Mouse (Mus musculus): Measurements from ENCODE around the gene Ggps1. TPM values are rescaled to one million over a fixed set of nuclear protein-coding genes. Genes with fewer than 3 reads are reported as not detected.
"Not testable (repeated sequence)": the region's sequence is repeated elsewhere in the genome, so short reads cannot be mapped to it uniquely, and the experiment has no call there.

Ggps1 gene
- polyA plus RNA-seq, 1 experiment from 2014 or later, result 33.7 TPM

DNA sequence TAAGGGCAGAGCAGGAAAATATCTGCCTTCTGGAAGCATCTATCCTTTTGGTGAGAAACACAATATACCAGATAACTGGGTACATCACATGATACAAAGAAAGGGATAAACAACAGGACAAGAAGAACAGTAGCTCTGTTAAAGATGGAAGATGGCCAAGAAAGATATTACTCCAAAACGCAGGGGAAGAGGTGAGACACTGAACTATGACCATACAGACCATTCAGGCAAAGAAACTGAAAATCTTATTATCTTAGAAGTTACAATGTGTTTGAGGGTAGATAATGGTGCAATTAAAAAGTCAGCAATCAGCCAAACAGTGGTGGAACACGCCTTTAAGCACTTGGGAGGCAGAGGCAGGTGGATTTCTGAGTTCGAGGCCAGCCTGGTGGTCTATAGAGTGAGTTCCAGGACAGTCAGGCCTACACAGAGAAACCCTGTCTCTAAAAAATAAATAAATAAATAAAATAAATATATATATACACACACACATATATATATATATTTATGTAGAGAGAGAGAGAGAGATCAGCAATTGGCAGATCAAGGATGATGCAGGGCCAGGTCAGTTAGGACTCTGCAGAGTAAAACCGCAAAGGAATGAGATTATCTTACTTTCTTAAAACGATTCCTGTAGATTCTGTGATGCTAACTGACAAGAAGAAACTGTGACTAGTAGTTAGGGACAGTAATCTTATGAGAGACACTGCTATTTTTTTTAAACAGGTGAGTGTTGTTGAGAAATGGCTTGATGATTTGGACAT, 29.8 kb downstream of the Ggps1 start:
- no peak overlapping the region for H3K27ac ChIP-seq (ENCODE audit: low read length)
- H3K9me3 ChIP-seq (ENCODE audit: low read length), result no peaks in the 10 kb centered on the region
- H3K36me3 ChIP-seq (ENCODE audit: insufficient read depth, low read length), result peaks cover under 1% of the 10 kb centered on the region; the same call in 1 of the 2 replicates
- no peak for DNase-seq (ENCODE audit: low spot score)
- no peak for ATAC-seq
- no peak overlapping the region for H3K4me3 ChIP-seq (ENCODE audit: low read depth, low read length)
- 82% methylated on average over 5 of the region's 5 CpGs for WGBS
- no peak overlapping the region for H3K4me2 ChIP-seq (replicated peaks; ENCODE audit: low read depth, low read length)
- no peak overlapping the region for H3K9ac ChIP-seq (replicated peaks; ENCODE audit: low read depth)
- H3K4me1 ChIP-seq (ENCODE audit: insufficient read depth, low read depth, low read length), result peaks cover 4% of the 10 kb centered on the region; the same call in 1 of the 2 replicates
- no peak for TF ChIP-seq EP300 (IDR thresholded peaks at IDR 0.05)
- no peak for TF ChIP-seq CTCF (IDR thresholded peaks at IDR 0.05)
- H3K27me3 ChIP-seq (replicated peaks; ENCODE audit: insufficient read depth, low read length), result no peaks in the 10 kb centered on the region

DNA sequence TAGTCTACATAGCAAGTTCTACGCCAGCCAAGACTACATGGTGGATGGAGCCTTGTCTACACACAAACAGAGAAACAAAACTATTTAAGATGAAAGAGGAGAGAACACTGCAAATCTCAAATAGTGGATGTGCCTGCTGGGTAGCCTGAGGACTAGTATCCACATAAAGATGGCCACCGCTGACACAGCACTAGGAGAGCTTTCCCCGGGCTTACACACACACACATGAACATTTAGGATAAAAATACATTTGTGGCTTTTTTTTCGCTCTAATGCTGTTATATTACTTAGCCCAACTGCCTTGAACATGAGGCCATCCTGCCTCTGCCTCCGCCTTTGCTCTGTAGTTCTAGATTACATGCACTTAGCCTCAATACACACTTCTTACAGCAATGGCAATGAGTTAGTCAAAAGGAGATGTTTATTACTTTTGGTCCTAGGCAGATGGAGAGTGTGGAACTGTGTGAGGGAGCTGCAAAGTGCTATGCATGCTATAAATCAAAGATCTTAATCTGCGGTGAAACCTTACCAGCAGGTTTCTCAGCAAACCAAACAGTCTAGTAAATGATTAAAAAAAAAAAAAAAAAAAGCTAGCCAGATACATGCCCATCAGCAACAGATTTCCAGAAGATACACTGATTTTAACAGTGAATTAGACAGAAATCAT, 37.0 kb downstream of the Ggps1 start:
- Histone ChIP-seq H3K27ac (ENCODE audit: low read length) (no peak overlapping the region), H3K4me1 (ENCODE audit: insufficient read depth, low read depth, low read length) (no peaks in the 10 kb centered on the region), H3K4me3 (ENCODE audit: low read depth, low read length) (no peak overlapping the region), H3K9ac (replicated peaks; ENCODE audit: low read depth) (no peak overlapping the region), H3K4me2 (replicated peaks; ENCODE audit: low read depth, low read length) (no peak overlapping the region), H3K36me3 (ENCODE audit: insufficient read depth, low read length) (peaks cover 5% of the 10 kb centered on the region; the same call in 1 of the 2 replicates), H3K9me3 (ENCODE audit: low read length) (no peaks in the 10 kb centered on the region), H3K27me3 (replicated peaks; ENCODE audit: insufficient read depth, low read length) (no peaks in the 10 kb centered on the region)
- DNase-seq (ENCODE audit: low spot score) (no peak), ATAC-seq (no peak)
- TF ChIP-seq EP300 (IDR thresholded peaks at IDR 0.05) (no peak), CTCF (IDR thresholded peaks at IDR 0.05) (no peak)
- 95% methylated on average over 6 of the region's 6 CpGs for WGBS

- Histone ChIP-seq H3K36me3 (ENCODE audit: insufficient read depth, low read length) (peaks cover 5% of the 10 kb centered on the region; the same call in 1 of the 2 replicates), H3K27ac (ENCODE audit: low read length) (no peak overlapping the region), H3K9me3 (ENCODE audit: low read length) (no peaks in the 10 kb centered on the region), H3K4me2 (replicated peaks; ENCODE audit: low read depth, low read length) (no peak overlapping the region), H3K9ac (replicated peaks; ENCODE audit: low read depth) (no peak overlapping the region), H3K4me1 (ENCODE audit: insufficient read depth, low read depth, low read length) (no peaks in the 10 kb centered on the region), H3K4me3 (ENCODE audit: low read depth, low read length) (no peak overlapping the region), H3K27me3 (replicated peaks; ENCODE audit: insufficient read depth, low read length) (no peaks in the 10 kb centered on the region)
- ATAC-seq, result peak; percentile 54
- TF ChIP-seq CTCF (IDR thresholded peaks at IDR 0.05) (no peak), EP300 (IDR thresholded peaks at IDR 0.05) (no peak)
- DNase-seq (ENCODE audit: low spot score), result no peak
- 87% methylated on average over 6 of the region's 6 CpGs for WGBS
Measured at GRCm38 (mm10) chr13:14025554-14025953, 37.7 kb downstream of the Ggps1 start.

DNA sequence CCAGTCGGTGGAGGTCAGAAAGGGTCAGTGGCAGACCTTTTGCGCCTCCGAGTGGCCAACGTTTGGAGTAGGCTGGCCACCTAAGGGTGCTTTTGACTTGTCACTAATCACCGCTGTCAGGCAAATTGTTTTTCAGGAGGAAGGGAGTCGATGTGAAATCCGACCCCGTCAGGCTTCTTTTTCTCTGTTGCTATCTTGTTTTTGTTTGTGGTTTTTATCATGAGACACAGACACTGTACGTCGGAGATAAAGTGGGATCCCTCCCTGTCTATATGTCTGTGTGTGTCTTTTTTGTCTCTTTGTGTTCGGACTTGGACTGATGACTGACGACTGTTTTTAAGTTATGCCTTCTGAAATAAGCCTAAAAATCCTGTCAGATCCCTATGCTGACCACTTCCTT, 41.9 kb downstream of the Ggps1 start:
- ATAC-seq; DNase-seq (ENCODE audit: low spot score): not testable (repeated sequence)

GRCm38 (mm10) chr13:14018852-14019251, 44.4 kb downstream of the Ggps1 start:
- WGBS, result 90% methylated on average over 3 of the region's 3 CpGs
- H3K4me1 ChIP-seq (ENCODE audit: insufficient read depth, low read depth, low read length), result no peaks in the 10 kb centered on the region
- no peaks in the 10 kb centered on the region for H3K27me3 ChIP-seq (replicated peaks; ENCODE audit: insufficient read depth, low read length)
- no peak for DNase-seq (ENCODE audit: low spot score)
- TF ChIP-seq EP300 (IDR thresholded peaks at IDR 0.05), result no peak
- TF ChIP-seq CTCF (IDR thresholded peaks at IDR 0.05), result no peak
- H3K4me2 ChIP-seq (replicated peaks; ENCODE audit: low read depth, low read length), result no peak overlapping the region
- H3K36me3 ChIP-seq (ENCODE audit: insufficient read depth, low read length), result no peaks in the 10 kb centered on the region; the same call in 1 of the 2 replicates
- H3K27ac ChIP-seq (ENCODE audit: low read length), result no peak overlapping the region
- H3K4me3 ChIP-seq (ENCODE audit: low read depth, low read length), result no peak overlapping the region
- H3K9ac ChIP-seq (replicated peaks; ENCODE audit: low read depth), result no peak overlapping the region
- H3K9me3 ChIP-seq (ENCODE audit: low read length), result no peaks in the 10 kb centered on the region
- ATAC-seq, result no peak

More for the DNA sequence above, 41.9 kb downstream of the Ggps1 start:
- H3K9ac ChIP-seq (replicated peaks; ENCODE audit: low read depth); H3K36me3 ChIP-seq (ENCODE audit: insufficient read depth, low read length); H3K27me3 ChIP-seq (replicated peaks; ENCODE audit: insufficient read depth, low read length); H3K9me3 ChIP-seq (ENCODE audit: low read length); H3K4me3 ChIP-seq (ENCODE audit: low read depth, low read length); H3K27ac ChIP-seq (ENCODE audit: low read length); H3K4me1 ChIP-seq (ENCODE audit: insufficient read depth, low read depth, low read length); H3K4me2 ChIP-seq (replicated peaks; ENCODE audit: low read depth, low read length): not testable (repeated sequence)
- 77% methylated on average over 8 of the region's 12 CpGs for WGBS

GRCm38 (mm10) chr13:14018283-14018682, 45.0 kb downstream of the Ggps1 start:
- DNase-seq (ENCODE audit: low spot score) (no peak), ATAC-seq (no peak)
- Histone ChIP-seq H3K27me3 (replicated peaks; ENCODE audit: insufficient read depth, low read length) (no peaks in the 10 kb centered on the region), H3K4me2 (replicated peaks; ENCODE audit: low read depth, low read length) (no peak overlapping the region), H3K27ac (ENCODE audit: low read length) (no peak overlapping the region), H3K9me3 (ENCODE audit: low read length) (no peaks in the 10 kb centered on the region), H3K36me3 (ENCODE audit: insufficient read depth, low read length) (no peaks in the 10 kb centered on the region; the same call in 1 of the 2 replicates), H3K9ac (replicated peaks; ENCODE audit: low read depth) (no peak overlapping the region), H3K4me1 (ENCODE audit: insufficient read depth, low read depth, low read length) (no peaks in the 10 kb centered on the region), H3K4me3 (ENCODE audit: low read depth, low read length) (no peak overlapping the region)
- TF ChIP-seq CTCF (IDR thresholded peaks at IDR 0.05) (no peak), EP300 (IDR thresholded peaks at IDR 0.05) (no peak)
